Mouse (Mus musculus): ENCODE data around the gene Cdh4. TPM values are rescaled to one million over a fixed set of nuclear protein-coding genes. Genes with fewer than 3 reads are reported as not detected.

Gene Cdh4
- polyA plus RNA-seq, 1 experiment from 2014 or later = 66.6 TPM

- no peaks in the 10 kb centered on the region for H3K9me3 ChIP-seq
- H3K4me2 ChIP-seq (replicated peaks) = no peak overlapping the region
- WGBS = 32% methylated on average over 5 of the region's 5 CpGs
- H3K4me1 ChIP-seq = peaks cover 31% of the 10 kb centered on the region
- no peak overlapping the region for H3K4me3 ChIP-seq
- H3K27ac ChIP-seq (replicated peaks) = peak overlapping the region; percentile 69
- no peaks in the 10 kb centered on the region for H3K27me3 ChIP-seq
- no peaks in the 10 kb centered on the region for H3K36me3 ChIP-seq
- peak; percentile 21; the same call in 1 of the 2 replicates for ATAC-seq (replicated peaks)
- H3K9ac ChIP-seq (replicated peaks) = no peak overlapping the region
Observed at GRCm38 (mm10) chr2:179787797-179788196, 345.6 kb downstream of the Cdh4 start.

DNA sequence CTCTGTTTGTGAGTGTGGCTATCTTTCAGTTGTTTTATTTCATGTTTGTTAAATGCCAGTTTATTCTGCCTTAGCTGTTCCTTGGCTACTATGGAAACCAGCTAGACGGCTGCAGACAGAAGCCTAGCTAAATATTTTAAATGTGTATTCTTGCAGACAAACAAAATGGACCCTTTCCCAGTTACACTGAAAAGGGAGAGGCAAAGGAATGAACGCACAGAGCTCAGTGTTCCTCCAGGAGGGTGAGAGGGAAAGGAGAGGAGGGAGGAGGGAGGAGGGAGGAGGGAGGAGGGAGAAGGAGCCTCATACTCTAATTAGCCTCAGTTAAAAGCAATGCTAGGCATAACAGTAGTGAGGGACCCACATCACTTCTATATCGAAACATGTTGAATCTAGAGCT is 348.5 kb downstream of the Cdh4 start:
- Histone ChIP-seq H3K9ac (replicated peaks) (no peak overlapping the region), H3K4me2 (replicated peaks) (no peak overlapping the region), H3K27me3 (no peaks in the 10 kb centered on the region), H3K9me3 (no peaks in the 10 kb centered on the region), H3K27ac (replicated peaks) (peak overlapping the region; percentile 51), H3K36me3 (no peaks in the 10 kb centered on the region), H3K4me1 (peaks cover 53% of the 10 kb centered on the region), H3K4me3 (no peak overlapping the region)
- WGBS = 22% methylated on average over 3 of the region's 3 CpGs
- no peak for ATAC-seq (replicated peaks)

GRCm38 (mm10) chr2:179792426-179793133 is 350.3 kb downstream of the Cdh4 start:
- Histone ChIP-seq H3K27me3 (no peaks in the 10 kb centered on the region), H3K36me3 (no peaks in the 10 kb centered on the region), H3K27ac (replicated peaks) (no peak overlapping the region; the same call in 1 of the 2 replicates), H3K4me1 (peaks cover 45% of the 10 kb centered on the region), H3K4me3 (no peak overlapping the region), H3K9me3 (no peaks in the 10 kb centered on the region), H3K4me2 (replicated peaks) (no peak overlapping the region), H3K9ac (replicated peaks) (no peak overlapping the region)
- ATAC-seq (replicated peaks) = no peak
- 30% methylated on average over 13 of the region's 13 CpGs for WGBS

- ATAC-seq (replicated peaks) = no peak
- 64% methylated on average over 1 of the region's 1 CpGs for WGBS
Observed at GRCm38 (mm10) chr2:179794354-179794753, 352.1 kb downstream of the Cdh4 start.

GRCm38 (mm10) chr2:179795452-179795851 is 353.2 kb downstream of the Cdh4 start:
- H3K4me3 ChIP-seq = no peak overlapping the region
- H3K4me1 ChIP-seq = peaks cover 47% of the 10 kb centered on the region
- WGBS = 37% methylated on average over 12 of the region's 12 CpGs
- no peaks in the 10 kb centered on the region for H3K9me3 ChIP-seq
- peak; percentile 21; the same call in 1 of the 2 replicates for ATAC-seq (replicated peaks)
- no peak overlapping the region for H3K9ac ChIP-seq (replicated peaks)
- no peaks in the 10 kb centered on the region for H3K27me3 ChIP-seq
- peak overlapping the region; percentile 57 for H3K27ac ChIP-seq (replicated peaks)
- no peak overlapping the region for H3K4me2 ChIP-seq (replicated peaks)
- H3K36me3 ChIP-seq = no peaks in the 10 kb centered on the region

More at GRCm38 (mm10) chr2:179794354-179794753, 352.1 kb downstream of the Cdh4 start:
- Histone ChIP-seq H3K4me1 (peaks cover 42% of the 10 kb centered on the region), H3K4me3 (no peak overlapping the region), H3K9me3 (no peaks in the 10 kb centered on the region), H3K27me3 (no peaks in the 10 kb centered on the region), H3K27ac (replicated peaks) (no peak overlapping the region), H3K4me2 (replicated peaks) (no peak overlapping the region), H3K36me3 (no peaks in the 10 kb centered on the region), H3K9ac (replicated peaks) (no peak overlapping the region)

DNA sequence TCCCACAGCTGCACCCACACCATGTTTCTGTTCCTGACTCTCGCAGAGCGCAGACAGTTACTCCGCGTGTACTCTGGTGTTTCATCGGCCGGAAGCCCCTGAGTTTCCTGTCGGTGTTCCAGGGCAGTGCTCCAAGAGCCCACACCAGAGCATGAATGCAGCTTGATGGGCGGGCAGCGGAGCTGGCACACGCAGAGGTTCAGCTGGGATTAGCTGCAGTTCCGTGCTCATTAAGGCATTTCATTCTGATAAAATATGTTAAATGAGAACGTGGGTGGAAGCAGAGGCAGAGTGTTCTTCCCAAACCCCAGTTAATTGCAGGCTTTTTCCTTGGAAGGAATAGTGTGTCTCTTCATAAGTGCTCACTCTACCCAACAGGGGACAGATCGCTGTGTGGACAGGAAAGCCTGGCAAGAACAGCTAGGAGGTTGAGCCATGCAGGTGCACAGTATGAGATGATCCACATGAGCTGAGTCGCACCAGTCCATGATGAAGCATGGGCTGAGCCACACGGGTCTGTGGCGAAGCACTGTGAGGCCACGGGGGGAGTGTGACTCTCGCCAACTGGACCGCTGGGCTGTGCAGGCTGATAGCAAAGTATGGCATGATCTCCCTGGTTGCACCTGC is 357.8 kb downstream of the Cdh4 start:
- WGBS = 37% methylated on average over 19 of the region's 19 CpGs
- H3K9ac ChIP-seq (replicated peaks) = no peak overlapping the region
- no peaks in the 10 kb centered on the region for H3K27me3 ChIP-seq
- H3K27ac ChIP-seq (replicated peaks) = peak overlapping the region; percentile 64
- H3K36me3 ChIP-seq = no peaks in the 10 kb centered on the region
- H3K9me3 ChIP-seq = no peaks in the 10 kb centered on the region
- H3K4me3 ChIP-seq = no peak overlapping the region
- no peak overlapping the region for H3K4me2 ChIP-seq (replicated peaks)
- peaks cover 19% of the 10 kb centered on the region for H3K4me1 ChIP-seq
- peak; percentile 65 for ATAC-seq (replicated peaks)

DNA sequence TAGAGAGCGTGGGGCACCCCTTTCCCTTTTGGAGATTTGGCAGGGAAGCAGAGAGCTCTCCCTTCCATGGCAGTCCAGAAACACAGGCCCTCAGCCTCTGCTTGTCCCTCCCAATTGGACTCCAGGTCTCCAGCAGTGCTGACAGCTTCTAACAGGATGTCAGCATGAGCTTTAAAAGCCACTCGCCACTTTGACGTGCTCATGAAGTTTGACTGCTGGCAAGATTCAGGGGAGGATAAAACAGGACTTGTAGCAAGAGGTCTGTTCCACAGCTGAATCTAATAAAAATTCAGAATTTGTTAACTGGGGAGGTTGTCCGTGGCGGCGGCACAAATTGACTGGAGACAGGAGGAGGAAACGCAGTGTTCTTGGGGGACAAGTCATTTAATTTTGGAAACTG is 358.8 kb downstream of the Cdh4 start:
- H3K4me1 ChIP-seq = peaks cover 11% of the 10 kb centered on the region

GRCm38 (mm10) chr2:179802411-179802810 is 360.2 kb downstream of the Cdh4 start:
- no peak for ATAC-seq (replicated peaks)
- no peaks in the 10 kb centered on the region for H3K27me3 ChIP-seq
- H3K9me3 ChIP-seq = no peaks in the 10 kb centered on the region
- H3K27ac ChIP-seq (replicated peaks) = no peak overlapping the region
- no peak overlapping the region for H3K4me2 ChIP-seq (replicated peaks)
- H3K4me3 ChIP-seq = no peak overlapping the region
- WGBS = 85% methylated on average over 1 of the region's 1 CpGs
- no peak overlapping the region for H3K9ac ChIP-seq (replicated peaks)
- no peaks in the 10 kb centered on the region for H3K36me3 ChIP-seq
- peaks cover 11% of the 10 kb centered on the region for H3K4me1 ChIP-seq

More for the DNA sequence above, 358.8 kb downstream of the Cdh4 start:
- no peak overlapping the region for H3K4me3 ChIP-seq
- H3K27ac ChIP-seq (replicated peaks) = no peak overlapping the region
- no peak overlapping the region for H3K4me2 ChIP-seq (replicated peaks)
- no peak overlapping the region for H3K9ac ChIP-seq (replicated peaks)
- H3K9me3 ChIP-seq = no peaks in the 10 kb centered on the region
- WGBS = 80% methylated on average over 7 of the region's 7 CpGs
- H3K36me3 ChIP-seq = no peaks in the 10 kb centered on the region
- H3K27me3 ChIP-seq = no peaks in the 10 kb centered on the region
- no peak for ATAC-seq (replicated peaks)

- Histone ChIP-seq H3K27me3 (no peaks in the 10 kb centered on the region), H3K4me2 (replicated peaks) (no peak overlapping the region), H3K4me1 (peaks cover 13% of the 10 kb centered on the region), H3K36me3 (no peaks in the 10 kb centered on the region), H3K4me3 (no peak overlapping the region), H3K27ac (replicated peaks) (no peak overlapping the region), H3K9ac (replicated peaks) (no peak overlapping the region), H3K9me3 (no peaks in the 10 kb centered on the region)
- 72% methylated on average over 5 of the region's 5 CpGs for WGBS
- no peak for ATAC-seq (replicated peaks)
Observed at GRCm38 (mm10) chr2:179811086-179811485, 368.9 kb downstream of the Cdh4 start.

- peak; percentile 42; the same call in 1 of the 2 replicates for ATAC-seq (replicated peaks)
- Histone ChIP-seq H3K4me3 (no peak overlapping the region), H3K27me3 (no peaks in the 10 kb centered on the region), H3K4me2 (replicated peaks) (no peak overlapping the region), H3K27ac (replicated peaks) (peak overlapping the region; percentile 59), H3K4me1 (peaks cover 13% of the 10 kb centered on the region), H3K9me3 (no peaks in the 10 kb centered on the region), H3K9ac (replicated peaks) (no peak overlapping the region), H3K36me3 (no peaks in the 10 kb centered on the region)
- 62% methylated on average over 11 of the region's 11 CpGs for WGBS
Observed at GRCm38 (mm10) chr2:179813035-179813827, 371.0 kb downstream of the Cdh4 start.

- H3K4me1 ChIP-seq = peaks cover 18% of the 10 kb centered on the region
- H3K36me3 ChIP-seq = no peaks in the 10 kb centered on the region
- H3K9ac ChIP-seq (replicated peaks) = no peak overlapping the region
- peak; percentile 80 for ATAC-seq (replicated peaks)
- peak overlapping the region; percentile 50 for H3K27ac ChIP-seq (replicated peaks)
- WGBS = 25% methylated on average over 18 of the region's 18 CpGs
- no peaks in the 10 kb centered on the region for H3K9me3 ChIP-seq
- H3K4me2 ChIP-seq (replicated peaks) = peak overlapping the region; percentile 29
- H3K4me3 ChIP-seq = peak overlapping the region; percentile 14; the same call in 1 of the 2 replicates
- H3K27me3 ChIP-seq = no peaks in the 10 kb centered on the region
Observed at GRCm38 (mm10) chr2:179824776-179825326, 382.6 kb downstream of the Cdh4 start.

DNA sequence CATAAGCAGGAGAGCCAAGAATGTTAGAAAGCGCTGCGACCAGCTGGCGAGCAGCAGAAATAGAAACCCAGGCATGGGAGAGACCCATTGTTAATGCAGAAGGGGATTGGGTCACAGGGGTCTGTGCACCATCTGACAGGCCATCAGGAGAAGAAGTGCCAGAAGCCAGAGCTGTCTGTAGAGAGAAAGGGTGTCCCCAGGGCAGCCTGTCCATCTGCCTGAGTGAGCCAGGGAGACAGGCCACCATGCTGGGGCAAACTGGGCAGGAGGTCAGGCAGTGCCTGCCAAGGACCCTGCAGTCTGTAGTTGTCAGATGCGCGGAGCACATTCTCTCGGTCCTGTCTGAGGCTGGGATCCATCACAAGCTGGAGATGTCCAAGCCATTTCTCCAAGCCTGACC is 386.7 kb downstream of the Cdh4 start:
- Histone ChIP-seq H3K9me3 (no peaks in the 10 kb centered on the region), H3K27me3 (no peaks in the 10 kb centered on the region), H3K4me1 (peaks cover 14% of the 10 kb centered on the region), H3K9ac (replicated peaks) (no peak overlapping the region), H3K4me2 (replicated peaks) (no peak overlapping the region), H3K36me3 (no peaks in the 10 kb centered on the region), H3K27ac (replicated peaks) (no peak overlapping the region), H3K4me3 (no peak overlapping the region)
- 90% methylated on average over 6 of the region's 6 CpGs for WGBS
- ATAC-seq (replicated peaks) = no peak
